Mouse (Mus musculus): Measurements from ENCODE around the gene Sumo3. TPM values are rescaled to one million over a fixed set of nuclear protein-coding genes. Genes with fewer than 3 reads are reported as not detected.

Sumo3 gene
- total and polyA plus RNA-seq, 2 experiments from 2014 or later, result 112 to 128 TPM

DNA sequence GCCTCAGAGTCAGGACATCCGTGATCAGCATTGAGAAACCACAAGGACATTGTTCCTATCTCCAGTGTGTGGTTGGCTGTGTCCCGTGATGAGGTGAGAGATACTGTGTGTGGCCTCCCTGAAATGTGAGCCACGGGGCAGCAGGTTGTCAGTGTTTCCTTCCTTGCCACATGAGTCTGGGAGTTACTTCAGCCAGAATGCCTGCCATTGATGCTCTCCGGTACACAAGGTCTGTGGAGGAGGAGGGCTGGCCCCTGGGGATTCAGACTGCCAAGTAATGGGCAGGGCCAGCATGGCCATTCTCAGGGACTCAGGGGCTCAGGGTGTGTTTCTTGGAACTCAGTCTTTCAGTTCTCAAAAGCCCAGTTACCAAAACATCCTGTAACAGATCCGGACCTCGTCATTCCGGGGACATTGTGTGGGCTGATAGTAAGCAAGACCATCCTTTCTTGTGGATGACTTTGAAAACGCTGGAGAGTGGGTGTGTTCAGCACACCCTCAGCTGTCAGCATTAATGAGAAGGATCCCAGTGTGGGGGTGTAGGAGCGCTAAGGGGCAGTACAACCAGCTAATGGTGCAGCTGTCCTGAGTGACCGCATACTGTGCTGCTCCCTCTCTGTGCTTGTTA lies 22.0 kb upstream of the Sumo3 start:
- Histone ChIP-seq H3K9ac (replicated peaks; ENCODE audit: low read depth, low read length) (no peak overlapping the region), H3K36me3 (replicated peaks; ENCODE audit: control insufficient read depth, insufficient read depth, low read length) (peaks cover 13% of the 10 kb centered on the region), H3K27me3 (ENCODE audit: control insufficient read depth, insufficient read depth, low read length) (no peaks in the 10 kb centered on the region), H3K27ac (ENCODE audit: low read depth) (peak overlapping the region; percentile 43), H3K4me1 (ENCODE audit: control insufficient read depth, insufficient read depth) (peaks cover 33% of the 10 kb centered on the region), H3K4me3 (ENCODE audit: low read depth, low read length) (no peak overlapping the region; the same call in 1 of the 2 replicates), H3K9me3 (replicated peaks; ENCODE audit: control insufficient read depth, low read length) (no peaks in the 10 kb centered on the region), H3K4me2 (ENCODE audit: low read depth, low read length) (peak overlapping the region; percentile 22)
- WGBS, result 41% methylated on average over 10 of the region's 10 CpGs
- ATAC-seq (ENCODE audit: insufficient read depth, low read depth) (peak; percentile 18), DNase-seq (ENCODE audit: low spot score) (peak; percentile 64)
- TF ChIP-seq EP300 (IDR thresholded peaks at IDR 0.05; ENCODE audit: low read depth) (0 out of 2 replicates have a peak, but pooled peaks have one; percentile 35), CTCF (IDR thresholded peaks at IDR 0.05; ENCODE audit: low read depth) (no peak)

GRCm38 (mm10) chr10:77586637-77587036 lies 19.3 kb upstream of the Sumo3 start:
- WGBS, result 90% methylated on average over 3 of the region's 3 CpGs
- H3K27ac ChIP-seq (ENCODE audit: low read depth), result no peak overlapping the region
- peaks cover 37% of the 10 kb centered on the region for H3K36me3 ChIP-seq (replicated peaks; ENCODE audit: control insufficient read depth, insufficient read depth, low read length)
- H3K9me3 ChIP-seq (replicated peaks; ENCODE audit: control insufficient read depth, low read length), result no peaks in the 10 kb centered on the region
- no peak for DNase-seq (ENCODE audit: low spot score)
- peaks cover 36% of the 10 kb centered on the region for H3K4me1 ChIP-seq (ENCODE audit: control insufficient read depth, insufficient read depth)
- no peak for ATAC-seq (ENCODE audit: insufficient read depth, low read depth)
- no peak overlapping the region for H3K4me2 ChIP-seq (ENCODE audit: low read depth, low read length)
- H3K4me3 ChIP-seq (ENCODE audit: low read depth, low read length), result no peak overlapping the region
- TF ChIP-seq EP300 (IDR thresholded peaks at IDR 0.05; ENCODE audit: low read depth), result no peak
- no peak for TF ChIP-seq CTCF (IDR thresholded peaks at IDR 0.05; ENCODE audit: low read depth)
- H3K9ac ChIP-seq (replicated peaks; ENCODE audit: low read depth, low read length), result no peak overlapping the region
- no peaks in the 10 kb centered on the region for H3K27me3 ChIP-seq (ENCODE audit: control insufficient read depth, insufficient read depth, low read length)

GRCm38 (mm10) chr10:77587091-77587775 lies 18.7 kb upstream of the Sumo3 start:
- WGBS, result 90% methylated on average over 6 of the region's 6 CpGs
- H3K9ac ChIP-seq (replicated peaks; ENCODE audit: low read depth, low read length), result no peak overlapping the region
- H3K36me3 ChIP-seq (replicated peaks; ENCODE audit: control insufficient read depth, insufficient read depth, low read length), result peaks cover 42% of the 10 kb centered on the region

DNA sequence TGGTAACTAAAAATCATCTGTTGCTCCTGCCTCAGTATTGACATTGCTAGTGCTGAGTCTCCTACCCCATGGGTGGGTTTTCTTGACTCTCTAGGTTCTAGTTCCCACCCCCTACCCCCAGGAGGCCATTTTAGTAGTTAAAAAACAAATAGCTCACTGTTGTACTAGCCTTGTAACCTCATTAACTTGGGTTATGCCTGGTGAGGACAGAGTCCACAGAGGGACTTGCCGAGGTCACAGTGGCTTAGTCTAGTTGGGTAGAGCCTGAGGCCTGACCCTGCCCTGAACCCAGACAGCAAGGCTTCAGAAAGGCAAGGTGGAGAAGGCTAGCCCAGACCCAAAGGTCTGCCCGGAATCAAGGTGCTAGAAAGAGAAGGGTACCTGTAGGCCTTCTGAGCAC lies 17.9 kb upstream of the Sumo3 start:
- H3K4me3 ChIP-seq (ENCODE audit: low read depth, low read length), result no peak overlapping the region
- peaks cover 28% of the 10 kb centered on the region for H3K4me1 ChIP-seq (ENCODE audit: control insufficient read depth, insufficient read depth)
- H3K27me3 ChIP-seq (ENCODE audit: control insufficient read depth, insufficient read depth, low read length), result no peaks in the 10 kb centered on the region
- H3K9ac ChIP-seq (replicated peaks; ENCODE audit: low read depth, low read length), result no peak overlapping the region
- 85% methylated on average over 2 of the region's 2 CpGs for WGBS
- H3K36me3 ChIP-seq (replicated peaks; ENCODE audit: control insufficient read depth, insufficient read depth, low read length), result peaks cover 49% of the 10 kb centered on the region
- DNase-seq (ENCODE audit: low spot score) (no peak), ATAC-seq (ENCODE audit: insufficient read depth, low read depth) (no peak)
- TF ChIP-seq EP300 (IDR thresholded peaks at IDR 0.05; ENCODE audit: low read depth) (no peak), CTCF (IDR thresholded peaks at IDR 0.05; ENCODE audit: low read depth) (no peak)
- H3K27ac ChIP-seq (ENCODE audit: low read depth), result no peak overlapping the region
- H3K4me2 ChIP-seq (ENCODE audit: low read depth, low read length), result no peak overlapping the region
- H3K9me3 ChIP-seq (replicated peaks; ENCODE audit: control insufficient read depth, low read length), result no peaks in the 10 kb centered on the region

More at GRCm38 (mm10) chr10:77587091-77587775, 18.7 kb upstream of the Sumo3 start:
- Histone ChIP-seq H3K4me3 (ENCODE audit: low read depth, low read length) (no peak overlapping the region), H3K9me3 (replicated peaks; ENCODE audit: control insufficient read depth, low read length) (no peaks in the 10 kb centered on the region), H3K4me1 (ENCODE audit: control insufficient read depth, insufficient read depth) (peaks cover 36% of the 10 kb centered on the region), H3K27ac (ENCODE audit: low read depth) (0 out of 2 replicates have a peak overlapping the region, but pooled peaks have one; percentile 15), H3K4me2 (ENCODE audit: low read depth, low read length) (no peak overlapping the region), H3K27me3 (ENCODE audit: control insufficient read depth, insufficient read depth, low read length) (no peaks in the 10 kb centered on the region)
- ATAC-seq (ENCODE audit: insufficient read depth, low read depth), result no peak
- no peak for TF ChIP-seq CTCF (IDR thresholded peaks at IDR 0.05; ENCODE audit: low read depth)
- TF ChIP-seq EP300 (IDR thresholded peaks at IDR 0.05; ENCODE audit: low read depth), result no peak
- no peak for DNase-seq (ENCODE audit: low spot score)

- Histone ChIP-seq H3K4me3 (ENCODE audit: low read depth, low read length) (no peak overlapping the region), H3K9me3 (replicated peaks; ENCODE audit: control insufficient read depth, low read length) (no peaks in the 10 kb centered on the region), H3K27me3 (ENCODE audit: control insufficient read depth, insufficient read depth, low read length) (no peaks in the 10 kb centered on the region), H3K27ac (ENCODE audit: low read depth) (peak overlapping the region; percentile 12; the same call in 1 of the 2 replicates), H3K4me2 (ENCODE audit: low read depth, low read length) (peak overlapping the region; percentile 30; the same call in 1 of the 2 replicates), H3K4me1 (ENCODE audit: control insufficient read depth, insufficient read depth) (peaks cover 19% of the 10 kb centered on the region; the same call in 1 of the 2 replicates), H3K36me3 (replicated peaks; ENCODE audit: control insufficient read depth, insufficient read depth, low read length) (peaks cover 59% of the 10 kb centered on the region), H3K9ac (replicated peaks; ENCODE audit: low read depth, low read length) (no peak overlapping the region)
- WGBS, result 52% methylated on average over 7 of the region's 7 CpGs
- ATAC-seq (ENCODE audit: insufficient read depth, low read depth), result no peak
- no peak for TF ChIP-seq CTCF (IDR thresholded peaks at IDR 0.05; ENCODE audit: low read depth)
- TF ChIP-seq EP300 (IDR thresholded peaks at IDR 0.05; ENCODE audit: low read depth), result no peak
- DNase-seq (ENCODE audit: low spot score), result no peak
These were observed 16.8 kb upstream of the Sumo3 start for GRCm38 (mm10) chr10:77589117-77589516.

All from heart, postnatal 0 days (tissue).